Mouse (Mus musculus) T-helper 17 cell (primary cell): Measurements from ENCODE around the gene Mthfd2l.

ENCODE experiments used
- in situ Hi-C, 2 experiments: fragments of 300-600 bp; cut with MboI, MseI; formaldehyde crosslinking; loops; 1 replicate in 1 of 2; 2 replicates in 1 of 2; pipeline ENCODE4 v1.15.1; 2025; ENCODE audit warnings: high pct_unique_total_duplicates in 2 of 2

The Mthfd2l gene

GRCm38 (mm10) chr5:91038963-91039362, 108.0 kb downstream of the Mthfd2l start:
- in situ Hi-C loops, result loop anchor here (5.0 kb wide), 2 partner anchors 83 to 268 kb away; no protein-coding TSS in a partner anchor

DNA sequence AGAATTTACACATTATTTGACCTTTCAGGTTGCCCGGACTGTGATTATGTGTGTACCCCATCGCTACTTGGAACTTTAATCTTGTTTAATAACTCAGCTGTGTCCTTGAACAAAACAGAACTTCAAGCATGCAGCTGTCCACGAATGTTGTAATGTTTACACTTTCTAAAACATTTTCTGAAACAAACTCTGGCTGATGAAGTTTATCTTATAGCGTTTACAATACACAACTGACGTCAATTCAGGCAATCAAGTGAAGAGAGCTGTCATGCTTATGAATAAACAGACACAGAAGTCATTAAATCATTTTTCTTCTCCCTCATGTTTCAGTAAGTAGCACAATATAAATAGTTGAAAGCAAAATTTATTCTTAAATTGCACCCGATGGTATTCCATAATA, 117.1 kb downstream of the Mthfd2l start:
- in situ Hi-C loops, result no loop called here

DNA sequence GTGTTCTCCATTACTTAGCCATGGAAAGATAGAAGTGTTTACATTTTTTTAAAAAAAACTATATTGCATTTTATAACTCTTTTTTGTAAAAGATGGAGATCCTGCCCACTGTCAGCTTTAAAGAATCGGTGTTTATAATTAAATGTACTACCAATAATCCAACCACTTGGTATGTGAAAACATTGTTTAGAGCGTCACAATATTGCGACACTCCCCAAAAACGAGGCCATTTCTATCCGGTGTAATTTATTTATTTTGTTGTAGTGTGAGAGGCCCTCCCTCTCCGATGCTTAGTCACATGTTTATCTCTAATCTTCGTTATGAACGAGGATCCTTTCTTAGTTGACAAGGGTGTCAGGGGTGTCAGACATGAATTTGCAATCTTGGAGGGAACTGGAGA, 117.5 kb downstream of the Mthfd2l start:
- in situ Hi-C loops, result no loop called here
